Mouse (Mus musculus): ENCODE measurements around the gene Gm21060. TPM values are rescaled to one million over a fixed set of nuclear protein-coding genes. Genes with fewer than 3 reads are reported as not detected.

Gm21060 gene
- polyA plus RNA-seq (2014; fragmentation: Illumina TruSeq; extraction: RNeasy Lipid Tissue Mini Kit (QIAGEN cat#74804); ENCODE audit: low replicate concordance) = not detected

GRCm38 (mm10) chr19:61296969-61297368 lies at the start of gene Gm21060:
Gene Gm21060 (minus strand): TSS chr19:61297069.

Other genes with a start within 250 kb of the Gm21060 start
- 228 TPM for gene Zfp950, start 156.2 kb downstream of the Gm21060 start, polyA plus RNA-seq (2014; fragmentation: Illumina TruSeq; extraction: RNeasy Lipid Tissue Mini Kit (QIAGEN cat#74804); ENCODE audit: low replicate concordance)
- not detected for gene Gm7102, start 120.8 kb downstream of the Gm21060 start, polyA plus RNA-seq (2014; fragmentation: Illumina TruSeq; extraction: RNeasy Lipid Tissue Mini Kit (QIAGEN cat#74804); ENCODE audit: low replicate concordance)
- not detected for gene Gm6020, start 113.2 kb downstream of the Gm21060 start, polyA plus RNA-seq (2014; fragmentation: Illumina TruSeq; extraction: RNeasy Lipid Tissue Mini Kit (QIAGEN cat#74804); ENCODE audit: low replicate concordance)
- 3.0 TPM for gene Csf2ra, start 68.6 kb downstream of the Gm21060 start, polyA plus RNA-seq (2014; fragmentation: Illumina TruSeq; extraction: RNeasy Lipid Tissue Mini Kit (QIAGEN cat#74804); ENCODE audit: low replicate concordance)